Mouse (Mus musculus) ZHBTc4 (cell line): ENCODE data around the gene Iqck.

Source experiments
- DNase-seq: peaks from one replicate; pipeline ENCODE4 v3.0.0-alpha.2; 2011; ENCODE audit warnings: low read depth, low spot score

The Iqck gene

DNA sequence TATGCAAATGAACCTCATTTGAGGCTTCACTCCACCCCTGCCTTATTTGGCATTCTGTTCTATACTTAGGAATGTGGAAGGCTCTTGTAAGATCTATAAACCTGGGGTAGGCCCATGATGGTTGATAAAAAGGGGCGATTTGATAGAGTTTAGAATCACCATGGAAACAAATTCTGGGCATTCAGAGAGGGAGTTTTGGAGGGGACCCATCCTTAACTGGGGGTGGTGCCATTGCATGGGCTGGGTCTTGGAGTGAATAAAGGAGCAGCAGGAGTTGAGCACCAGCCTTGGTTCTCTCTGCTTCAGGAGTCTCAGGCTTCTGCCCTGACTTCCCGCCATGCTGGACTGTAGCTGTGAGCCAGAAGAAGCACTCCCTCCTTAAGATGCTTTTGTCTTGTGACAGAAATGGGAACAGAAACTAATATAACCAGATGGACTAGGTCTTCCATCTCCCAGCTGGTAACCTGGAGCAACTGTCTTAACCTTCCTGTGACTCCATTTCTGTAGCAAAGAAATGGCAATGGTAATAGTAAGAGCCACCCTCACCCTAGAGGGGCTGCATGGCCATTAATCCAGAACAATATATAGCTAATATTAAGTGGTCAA, 93.2 kb downstream of the Iqck start:
- no peak for DNase-seq

DNA sequence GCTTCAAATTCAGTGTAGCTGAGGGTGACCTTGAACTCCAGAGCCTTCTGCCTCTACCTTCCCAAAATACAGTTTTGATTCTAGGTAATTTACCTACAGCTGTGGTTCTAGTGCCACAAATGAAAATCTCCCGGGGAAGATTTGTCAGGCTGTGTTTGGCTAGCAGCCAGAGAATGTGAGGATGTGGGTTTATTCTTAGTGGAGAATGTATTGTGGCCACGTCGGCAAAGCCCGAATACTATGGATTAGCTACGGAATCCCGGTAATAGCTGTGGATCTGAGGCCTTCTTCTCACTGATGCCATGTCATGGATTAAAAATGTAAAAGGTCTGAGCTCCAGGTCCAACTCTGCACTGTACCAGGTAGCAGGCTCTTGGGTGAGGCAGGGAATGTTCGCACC, 94.2 kb downstream of the Iqck start:
- no peak for DNase-seq

DNA sequence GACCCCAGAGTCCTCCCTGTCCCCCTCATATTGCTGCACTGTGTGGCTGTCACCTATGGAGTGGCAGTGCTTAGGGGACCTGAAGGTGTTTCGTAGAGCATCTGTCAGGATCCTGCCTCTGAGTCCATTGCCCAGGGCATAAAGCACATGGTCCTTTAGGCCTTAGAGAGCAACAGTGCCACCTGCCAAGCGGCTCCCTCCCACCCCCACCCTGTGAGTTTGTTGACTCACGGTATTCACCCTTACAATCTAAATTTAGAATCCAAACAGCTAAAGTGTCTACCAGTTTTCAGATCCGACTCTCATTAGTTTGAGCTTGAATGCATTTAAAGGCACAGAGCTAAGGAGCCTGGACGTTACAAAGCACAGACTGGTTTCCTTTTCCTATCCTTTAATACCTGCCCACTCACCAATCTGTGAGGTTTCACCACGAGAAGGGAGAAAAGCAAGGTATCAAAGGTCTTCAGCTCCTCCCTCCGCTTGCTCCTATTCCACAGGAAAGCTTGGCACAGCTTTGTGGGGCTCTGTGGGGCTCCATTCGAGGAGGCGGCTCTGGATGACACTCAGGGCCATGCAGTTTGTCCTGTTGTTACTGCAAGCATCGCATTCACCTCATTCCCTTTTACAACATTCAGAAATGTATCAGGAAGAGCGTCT, 98.2 kb downstream of the Iqck start:
- DNase-seq = no peak

DNA sequence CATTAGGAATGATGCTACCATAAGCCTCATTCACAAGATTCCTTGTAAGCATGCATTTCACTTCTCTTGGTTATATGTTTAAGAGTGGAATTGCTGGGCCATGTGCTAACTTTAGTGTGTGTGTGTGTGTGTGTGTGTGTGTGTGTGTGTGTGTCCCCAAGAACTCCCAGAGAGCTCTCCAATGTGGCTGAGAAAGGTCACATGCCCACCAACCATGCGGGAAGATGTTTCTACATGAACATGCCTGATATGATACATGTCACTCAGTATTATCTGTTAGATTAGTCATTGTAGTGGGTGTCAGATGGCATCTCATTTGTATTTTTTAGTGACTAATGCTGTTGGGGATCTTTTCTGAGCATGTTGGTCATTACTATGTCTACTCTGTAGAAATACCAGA, 99.4 kb downstream of the Iqck start:
- DNase-seq = no peak

DNA sequence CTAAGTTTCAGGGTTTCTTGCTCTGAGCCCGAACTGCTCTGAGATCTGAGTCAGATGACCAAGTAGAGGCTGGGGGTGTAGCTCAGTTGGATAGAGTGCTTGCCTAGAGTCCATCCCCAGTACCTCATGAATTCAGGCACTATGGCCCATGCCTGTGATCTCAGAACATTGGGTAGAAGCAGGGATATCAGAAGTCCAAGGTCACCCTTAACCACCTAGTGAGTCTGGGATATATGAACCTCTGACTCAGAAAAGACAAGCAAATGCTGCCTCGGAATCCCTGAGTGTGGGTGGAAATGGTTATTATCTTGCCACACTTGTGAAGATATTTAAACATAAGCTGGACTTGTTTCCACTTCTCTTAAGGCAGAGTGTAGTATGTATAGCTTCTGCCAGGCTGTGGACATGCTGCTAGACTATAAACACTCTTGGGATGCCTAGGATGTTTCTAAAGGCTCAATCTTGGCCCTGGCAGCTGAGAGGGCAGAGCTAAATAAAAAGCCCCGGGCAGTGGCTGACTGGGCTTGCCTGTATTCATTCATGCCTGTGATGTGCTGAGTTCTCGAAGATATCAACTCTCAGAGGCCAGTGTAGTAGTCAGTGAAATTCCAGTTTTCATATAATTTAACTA, 101.2 kb downstream of the Iqck start:
- DNase-seq = no peak

DNA sequence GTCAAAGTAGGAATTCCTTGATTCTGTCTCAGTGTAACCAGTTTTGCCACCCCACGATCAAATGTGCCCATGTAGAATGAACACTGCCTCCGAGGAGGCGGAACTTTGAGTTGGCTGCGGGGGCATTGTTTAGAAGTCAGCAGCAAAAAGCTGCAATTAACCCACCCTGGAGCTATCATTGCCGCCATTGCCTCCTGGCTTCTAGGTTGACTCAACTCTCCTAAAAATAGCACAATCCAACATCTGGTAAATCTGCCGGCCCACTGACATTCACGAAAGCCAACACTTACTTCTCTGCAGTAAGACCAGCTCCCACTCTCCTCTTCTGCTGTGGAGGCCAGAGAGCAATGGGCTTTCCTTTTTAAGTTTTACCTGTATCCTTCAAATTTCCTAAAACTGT, 103.7 kb downstream of the Iqck start:
- DNase-seq = no peak

DNA sequence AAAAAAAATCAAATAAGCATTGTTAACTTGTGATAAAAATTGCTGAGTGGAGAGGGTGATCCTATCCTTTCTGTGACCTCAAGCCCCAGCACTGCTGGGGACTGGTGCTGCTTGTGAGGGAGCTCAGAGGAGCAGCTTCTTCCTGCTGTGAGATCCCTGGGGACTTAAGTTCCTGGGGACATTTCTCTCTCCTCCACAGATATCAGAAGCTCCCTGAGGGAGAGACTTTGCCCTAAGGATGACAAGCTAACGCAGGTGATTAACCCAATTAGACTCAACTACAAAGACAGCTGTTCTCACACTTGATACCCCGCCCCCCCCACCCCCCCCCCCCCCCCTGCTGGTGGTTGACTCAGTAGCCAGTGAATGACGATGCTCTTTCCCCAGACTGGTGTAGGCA, 109.2 kb downstream of the Iqck start:
- no peak for DNase-seq

DNA sequence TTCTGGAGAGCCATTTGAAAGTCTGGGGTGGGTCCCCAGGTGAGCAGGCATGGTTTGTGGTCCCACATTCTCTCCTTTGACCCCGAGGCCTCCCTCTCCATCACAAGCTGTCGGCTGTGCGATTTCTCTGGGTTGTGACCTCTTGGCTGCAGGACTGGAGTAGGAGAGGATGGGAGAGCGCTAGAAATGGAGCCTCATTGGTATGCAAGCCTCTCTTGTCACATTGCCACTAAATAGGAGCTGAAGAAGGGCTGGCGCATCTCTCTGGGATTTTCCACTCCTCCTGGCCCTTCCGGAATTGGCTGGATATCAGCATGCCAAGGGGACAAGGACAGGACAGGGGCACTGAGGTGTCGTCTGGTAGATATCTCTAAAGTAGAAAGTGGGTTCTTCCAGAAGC, 109.6 kb downstream of the Iqck start:
- DNase-seq = no peak

DNA sequence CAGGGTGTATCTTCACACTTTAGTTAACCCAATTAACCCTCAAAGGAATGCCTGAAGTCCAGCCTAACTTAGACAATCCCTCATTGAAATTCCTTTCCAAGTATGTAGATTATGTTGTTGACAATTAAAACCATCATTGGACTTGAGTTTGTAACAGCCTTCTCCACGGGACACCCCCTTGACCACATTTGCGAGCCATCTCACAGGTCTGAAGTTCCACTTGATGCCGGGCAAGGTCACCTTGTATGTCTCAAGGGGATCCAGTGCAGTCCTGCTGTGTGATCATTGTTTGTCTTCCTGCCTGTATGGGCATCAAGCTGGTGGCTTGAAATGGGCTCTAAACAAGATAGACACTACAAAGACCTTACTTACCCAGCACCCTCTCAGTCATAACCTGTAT, 113.3 kb downstream of the Iqck start:
- DNase-seq = peak; percentile 88

DNA sequence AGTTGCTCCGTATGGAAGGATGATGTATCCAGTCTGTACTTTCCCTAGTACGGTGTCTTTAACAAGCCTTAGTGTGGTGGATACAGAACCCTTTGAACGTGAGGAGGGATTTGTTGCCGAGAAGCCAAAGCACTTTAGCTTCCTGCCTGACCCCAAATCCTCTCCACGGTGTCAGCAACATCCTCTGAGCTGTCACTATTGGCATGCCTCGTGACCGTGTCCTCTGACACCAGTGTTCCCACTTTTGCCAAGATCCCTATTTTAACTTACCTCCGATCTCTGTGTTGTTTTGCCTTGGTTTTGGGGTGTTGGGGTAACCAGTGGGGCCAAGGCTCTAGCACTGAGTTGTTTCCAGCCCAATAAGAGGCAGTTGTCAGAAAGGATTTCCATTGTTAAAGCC, 115.9 kb downstream of the Iqck start:
- DNase-seq = no peak

DNA sequence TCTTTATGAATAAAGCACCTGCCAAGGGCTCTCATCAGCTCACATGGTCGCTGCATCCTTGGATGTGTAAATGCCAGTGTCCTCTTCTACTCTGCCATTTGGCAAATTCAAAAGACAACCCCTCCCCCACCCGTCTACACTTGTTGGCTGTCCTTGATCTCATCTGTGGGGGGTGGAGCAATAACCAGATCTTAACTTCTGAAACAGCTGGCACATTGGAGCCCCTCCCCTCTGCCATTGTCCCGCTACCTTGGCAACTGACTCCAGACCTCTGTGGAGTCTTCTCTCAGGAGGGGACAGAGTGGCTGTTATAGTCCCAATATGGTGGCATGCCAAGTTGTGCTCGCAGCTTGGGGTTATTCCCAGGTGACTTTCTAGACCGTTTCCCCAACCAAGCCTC, 116.8 kb downstream of the Iqck start:
- peak; percentile 53 for DNase-seq

DNA sequence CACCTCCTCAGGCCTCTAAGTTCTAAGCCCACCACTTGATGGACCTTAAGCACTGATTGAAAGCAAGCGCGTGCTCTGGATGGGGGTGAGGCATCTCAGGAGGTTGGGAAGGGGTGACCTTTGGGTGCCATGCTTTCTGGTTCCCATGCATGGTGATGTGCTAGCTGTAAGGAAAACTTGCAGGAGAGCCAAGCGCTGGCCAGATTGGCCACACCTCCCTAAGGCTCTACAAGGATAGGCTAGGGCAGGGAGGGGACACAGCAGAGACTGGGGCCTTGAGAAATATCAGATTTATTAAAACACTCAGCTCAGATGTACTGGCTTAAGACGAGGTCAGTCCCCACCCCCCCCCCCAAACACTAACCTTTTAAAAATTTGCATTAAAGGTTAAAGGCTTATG, 117.8 kb downstream of the Iqck start:
- DNase-seq = no peak

DNA sequence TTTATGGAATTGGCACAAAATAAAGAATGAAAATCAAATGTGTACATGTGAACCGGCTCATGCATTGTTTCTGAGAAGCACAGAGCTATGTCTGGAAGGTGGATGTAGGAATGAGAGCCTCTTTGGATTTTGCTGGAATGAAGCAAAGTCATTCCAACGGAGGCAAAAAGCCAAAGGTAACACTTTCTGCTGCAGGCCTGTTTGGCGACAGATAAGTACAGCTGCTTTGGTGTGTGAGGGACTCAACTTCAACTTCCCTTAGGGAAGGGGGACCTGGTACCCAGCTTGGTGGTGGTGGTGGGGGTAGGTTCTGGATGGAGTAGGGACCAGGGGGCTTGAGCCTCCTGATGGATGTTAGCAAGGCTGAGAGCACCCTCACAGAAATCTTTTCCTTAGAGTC, 120.3 kb downstream of the Iqck start:
- DNase-seq = no peak

DNA sequence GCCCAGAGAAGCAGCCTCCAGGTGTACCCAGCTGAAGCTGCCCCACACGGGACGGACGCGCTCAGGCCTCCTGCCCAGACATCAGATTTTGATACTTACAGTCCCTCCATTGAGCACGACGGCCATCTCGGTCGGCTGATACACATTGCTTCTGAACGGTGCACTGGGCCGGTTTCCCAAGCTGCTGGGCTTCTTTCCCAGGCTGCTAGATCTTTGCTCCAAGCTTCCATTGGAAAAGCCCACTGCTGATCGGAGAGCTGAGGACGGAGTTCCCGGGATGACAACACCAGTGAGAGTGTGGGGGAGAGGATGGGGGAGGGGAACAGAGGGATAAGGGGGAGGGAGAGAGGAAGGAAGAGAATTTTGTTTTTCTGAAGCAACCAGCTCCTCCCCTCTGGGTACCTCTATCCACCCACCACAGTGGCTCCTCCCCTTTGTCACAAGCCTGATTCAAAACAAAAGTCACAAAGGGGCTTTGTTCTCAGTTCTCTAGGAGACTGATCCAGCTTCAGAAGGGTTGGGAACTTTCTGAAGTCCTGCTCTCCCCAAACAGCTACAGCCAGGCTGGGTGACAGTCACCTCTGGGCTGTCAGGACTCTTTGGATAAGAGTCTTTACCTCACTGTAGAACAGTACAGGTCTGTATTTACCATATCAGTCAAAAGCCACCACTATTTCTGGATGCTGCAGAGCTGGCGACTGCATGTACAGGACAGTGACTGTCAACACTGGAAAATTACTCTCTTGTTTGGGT, 121.0 kb downstream of the Iqck start:
- peak; percentile 79 for DNase-seq

DNA sequence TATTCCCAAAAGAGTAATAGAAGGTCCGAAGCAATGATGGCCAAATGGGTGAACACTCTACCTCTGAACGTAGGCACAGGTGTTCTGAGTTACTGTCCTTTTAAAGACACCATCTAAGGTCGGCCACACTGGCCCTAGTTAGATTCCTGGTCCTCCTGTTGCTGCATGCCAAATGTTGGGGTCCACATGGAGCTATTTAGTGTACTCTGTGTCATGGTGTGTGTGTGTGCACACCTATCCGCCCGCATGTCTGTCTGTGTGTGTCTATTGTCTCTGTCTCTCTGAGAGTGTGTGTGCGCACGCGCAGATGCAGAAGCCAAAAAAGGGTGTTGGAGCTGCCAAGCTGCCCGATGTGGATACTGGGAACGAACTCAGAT, 121.6 kb downstream of the Iqck start:
- DNase-seq = no peak

DNA sequence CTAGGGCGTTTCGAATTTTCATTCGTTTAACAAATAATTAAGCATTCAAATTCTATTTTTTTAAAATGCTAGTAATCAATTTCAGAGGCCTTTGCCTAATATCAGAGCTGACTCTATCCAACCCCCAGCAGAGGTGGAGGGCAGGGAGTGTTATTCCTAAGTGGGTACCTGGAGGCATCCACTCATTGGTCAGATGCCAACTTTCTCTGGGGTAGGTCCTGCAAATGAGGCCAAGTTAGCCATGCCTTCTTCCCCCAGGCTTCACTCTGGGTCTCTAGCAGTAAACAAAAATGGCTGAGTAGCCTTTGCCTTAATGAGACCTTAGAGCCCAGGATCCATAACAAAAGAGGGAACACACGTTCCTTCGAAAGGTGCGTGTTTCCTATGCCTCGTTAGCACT, 123.6 kb downstream of the Iqck start:
- DNase-seq = no peak

DNA sequence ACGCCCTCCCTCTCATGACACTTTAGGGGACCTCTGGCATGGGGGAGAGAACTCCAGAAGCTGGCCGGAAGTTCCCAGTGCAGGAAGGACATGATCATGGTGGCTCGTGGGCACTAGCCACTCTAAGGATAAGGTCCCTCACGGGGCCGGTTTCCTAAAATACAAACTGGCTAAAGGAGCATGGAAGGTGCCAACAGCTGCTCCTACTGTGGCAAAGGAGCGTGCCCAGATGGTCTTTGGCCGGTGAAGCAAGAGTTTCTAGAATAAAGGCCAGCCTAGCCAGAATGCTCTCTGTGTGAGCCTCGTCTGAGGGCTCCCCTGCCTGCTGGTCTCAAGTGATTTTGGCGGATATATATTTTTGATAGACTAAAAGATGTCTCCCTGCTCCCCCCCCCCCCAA, 124.2 kb downstream of the Iqck start:
- DNase-seq = no peak

DNA sequence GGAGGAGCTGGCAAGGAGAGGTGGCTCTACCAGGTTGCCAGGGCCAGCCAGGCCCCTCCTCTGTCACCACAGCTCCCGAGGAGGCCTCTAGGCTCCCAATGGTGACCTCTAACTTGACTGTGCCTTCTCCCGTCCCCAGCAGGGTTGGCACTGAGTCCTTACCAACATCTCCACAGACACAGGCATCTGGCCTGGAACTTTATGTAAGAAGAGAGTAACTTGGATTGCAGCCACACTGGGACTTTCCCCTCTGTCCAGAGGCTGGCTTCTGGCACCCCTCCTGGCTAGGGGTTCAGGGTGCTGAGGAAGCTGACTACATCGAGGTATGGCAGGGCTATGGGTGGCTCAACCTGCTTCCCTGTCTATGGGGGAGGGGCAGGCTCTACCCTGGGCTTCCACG, 125.8 kb downstream of the Iqck start:
- no peak for DNase-seq

DNA sequence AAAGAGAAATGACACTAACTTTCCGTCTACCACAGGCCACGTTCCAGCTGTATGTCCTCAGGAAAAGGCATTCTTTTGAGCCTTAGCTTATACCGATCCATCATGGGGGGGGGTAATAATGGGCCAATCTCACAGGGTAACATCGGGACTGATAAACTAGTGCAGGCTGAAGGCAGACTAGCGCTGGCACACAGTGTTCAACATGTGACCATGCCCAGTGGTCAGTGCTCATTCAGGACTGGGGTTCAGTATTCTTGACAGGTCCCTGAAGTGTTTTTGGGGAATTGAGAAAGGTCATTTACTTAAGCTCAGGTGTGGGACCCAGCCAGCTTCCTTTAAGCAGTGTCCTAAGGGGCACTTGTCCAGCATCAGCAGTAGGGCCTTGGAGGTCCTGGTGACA, 126.3 kb downstream of the Iqck start:
- no peak for DNase-seq

DNA sequence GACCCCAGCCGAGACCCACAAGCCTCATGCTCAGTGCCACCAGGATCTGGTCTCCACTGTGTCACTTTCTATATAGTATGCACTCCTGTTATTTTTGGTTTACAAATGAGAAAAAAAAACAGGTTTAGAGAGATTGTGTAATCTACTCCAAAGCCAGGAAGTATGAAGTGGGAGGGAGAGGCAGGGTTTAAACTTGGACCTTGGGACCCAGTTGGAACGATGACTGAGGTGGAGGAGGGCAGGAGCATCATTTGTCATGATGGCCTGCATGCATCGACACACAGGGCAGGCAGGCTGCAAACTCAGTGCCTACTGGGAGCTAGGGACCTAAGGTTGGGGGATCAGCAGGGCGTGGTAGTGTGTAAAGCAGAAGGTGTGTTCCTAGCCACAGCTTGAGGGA, 127.0 kb downstream of the Iqck start:
- no peak for DNase-seq

DNA sequence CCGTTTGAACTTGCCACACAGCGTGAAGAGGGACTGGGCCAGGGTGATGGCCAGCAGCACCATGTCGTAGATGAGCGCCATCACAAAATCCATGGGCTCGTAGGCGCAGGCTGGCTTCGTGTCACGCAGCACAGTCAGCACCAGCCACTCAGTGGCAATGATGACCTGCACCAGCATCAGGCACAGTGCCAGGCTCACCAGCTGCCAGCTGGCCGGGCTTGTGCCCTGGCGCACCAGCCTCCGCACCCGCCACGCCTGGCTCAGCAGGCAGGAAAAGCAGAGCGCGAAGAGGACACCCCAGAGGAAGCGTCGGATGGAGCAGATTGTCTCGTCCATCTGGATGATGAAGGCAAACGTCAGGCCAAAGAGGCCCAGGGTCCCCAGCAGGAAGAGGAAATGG, 128.4 kb downstream of the Iqck start:
- DNase-seq = no peak

DNA sequence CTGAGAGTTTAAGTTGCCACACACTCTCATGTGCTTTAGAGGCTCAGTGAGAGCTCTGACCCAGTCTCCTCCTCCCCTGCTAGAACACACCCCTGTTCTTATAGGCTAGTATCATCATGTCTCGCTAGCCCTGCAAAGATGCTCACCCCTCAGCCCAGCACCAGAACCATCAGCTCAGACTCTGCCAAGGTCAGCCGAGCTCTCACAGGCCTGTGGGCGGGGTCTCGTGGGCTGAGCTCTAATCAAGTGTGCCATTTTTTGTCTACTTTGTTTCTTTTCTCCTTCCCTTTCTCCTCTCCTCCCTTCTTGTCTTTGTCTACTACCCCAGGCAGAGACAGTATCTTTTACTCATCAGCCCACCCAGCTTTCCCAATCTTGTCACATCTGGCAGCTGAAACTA, 130.2 kb downstream of the Iqck start:
- DNase-seq = peak; percentile 30

DNA sequence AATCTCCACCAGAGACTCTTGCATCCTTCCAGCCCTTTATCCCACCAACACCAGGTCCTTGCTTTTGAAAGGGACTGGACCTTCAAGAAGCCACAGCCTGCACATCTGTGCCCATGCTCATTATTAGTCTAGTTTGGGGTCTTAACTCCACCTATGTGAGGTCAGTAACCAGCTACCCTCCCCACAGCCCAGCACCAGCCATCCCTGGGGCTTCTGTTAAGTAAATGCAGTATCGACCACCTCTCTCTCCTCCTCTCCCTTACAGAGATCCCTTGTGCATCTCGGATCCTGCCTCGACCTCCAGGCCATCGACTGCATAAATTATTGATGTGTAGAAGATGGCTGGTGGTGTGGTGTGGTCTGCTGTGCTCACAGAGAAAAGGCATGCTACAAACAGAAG, 130.8 kb downstream of the Iqck start:
- DNase-seq = no peak
